ENCODE assay signal across 8 mouse cellular contexts in genomic region chr2:25402972-25403601, GRCm38 (mm10). TPM values are rescaled to one million over a fixed set of nuclear protein-coding genes. Genes with fewer than 3 reads are reported as not detected.
DNase-seq lines count a peak whose midpoint lies in the region; ATAC-seq lines count a peak whose summit lies in the region.

No protein-coding gene starts in this region.

- intact Hi-C loops in heart, postnatal 14 days (cut with DNase I) = loop anchor here (2.0 to 5.0 kb wide), 2 partner anchors 26 to 36 kb away; partner anchors contain the start of gene Uap1l1

- peak overlapping the region; percentile 73 for H3K4me2 ChIP-seq in forebrain, embryonic 14.5 days (ENCODE audit: low read length)
- peak overlapping the region; percentile 53 for H3K4me2 ChIP-seq in liver, embryonic 12.5 days
- H3K4me2 ChIP-seq in neural tube, embryonic 13.5 days = peak overlapping the region; percentile 79

- peaks cover 18% of the 10 kb centered on the region for H3K27me3 ChIP-seq in forebrain, embryonic 14.5 days (replicated peaks; ENCODE audit: control insufficient read depth, insufficient read depth, low read length)
- H3K27me3 ChIP-seq in liver, embryonic 12.5 days (replicated peaks) = peaks cover 100% of the 10 kb centered on the region
- H3K27me3 ChIP-seq in neural tube, embryonic 13.5 days = peaks cover 34% of the 10 kb centered on the region

- peaks cover 11% of the 10 kb centered on the region for H3K36me3 ChIP-seq in forebrain, embryonic 14.5 days (ENCODE audit: control insufficient read depth, insufficient read depth, low read length)
- H3K36me3 ChIP-seq in liver, embryonic 12.5 days = no peaks in the 10 kb centered on the region
- peaks cover 19% of the 10 kb centered on the region for H3K36me3 ChIP-seq in neural tube, embryonic 13.5 days

- WGBS in forebrain, embryonic 14.5 days = under 1% methylated on average over 40 of the region's 54 CpGs
- WGBS in liver, embryonic 12.5 days (ENCODE audit: insufficient replicate concordance) = 5% methylated on average over 49 of the region's 54 CpGs
- under 1% methylated on average over 54 of the region's 54 CpGs for WGBS in neural tube, embryonic 13.5 days

- peaks cover 10% of the 10 kb centered on the region for H3K4me1 ChIP-seq in forebrain, embryonic 14.5 days (ENCODE audit: control insufficient read depth, insufficient read depth, low read length)
- H3K4me1 ChIP-seq in liver, embryonic 12.5 days = peaks cover 15% of the 10 kb centered on the region
- H3K4me1 ChIP-seq in neural tube, embryonic 13.5 days (replicated peaks) = peaks cover 47% of the 10 kb centered on the region

- DNase-seq in A20 (ENCODE audit: low read depth, low spot score) = peak; percentile 88
- DNase-seq in brain, adult 2 months (ENCODE audit: low read depth, low spot score) = peak; percentile 94
- peak; percentile 93 for DNase-seq in forebrain, embryonic 14.5 days (ENCODE audit: low spot score)
- DNase-seq in heart, postnatal 14 days = peak; percentile 71 to 77
- DNase-seq in kidney, postnatal 4 days = peak; percentile 76 to 85
- peak; percentile 42 to 53 for DNase-seq in thymus, postnatal 36 days

- no peaks in the 10 kb centered on the region for H3K9me3 ChIP-seq in forebrain, embryonic 14.5 days (replicated peaks; ENCODE audit: control insufficient read depth, low read length)
- H3K9me3 ChIP-seq in liver, embryonic 12.5 days (replicated peaks) = no peaks in the 10 kb centered on the region
- H3K9me3 ChIP-seq in neural tube, embryonic 13.5 days = no peaks in the 10 kb centered on the region

- H3K9ac ChIP-seq in forebrain, embryonic 14.5 days (ENCODE audit: low read length) = peak overlapping the region; percentile 99
- no peak overlapping the region for H3K9ac ChIP-seq in liver, embryonic 12.5 days
- peak overlapping the region; percentile 99 for H3K9ac ChIP-seq in neural tube, embryonic 13.5 days

- H3K27ac ChIP-seq in forebrain, embryonic 14.5 days (ENCODE audit: low read depth, low read length) = peak overlapping the region; percentile 91
- H3K27ac ChIP-seq in liver, embryonic 12.5 days = no peak overlapping the region
- peak overlapping the region; percentile 94 for H3K27ac ChIP-seq in neural tube, embryonic 13.5 days (replicated peaks)

- peak; percentile 88 for ATAC-seq in forebrain, embryonic 14.5 days
- ATAC-seq in liver, embryonic 12.5 days = no peak
- peak; percentile 84 for ATAC-seq in neural tube, embryonic 13.5 days (ENCODE audit: low read depth)

- peak overlapping the region; percentile 95 for H3K4me3 ChIP-seq in forebrain, embryonic 14.5 days (ENCODE audit: low read depth, low read length)
- peak overlapping the region; percentile 44 for H3K4me3 ChIP-seq in liver, embryonic 12.5 days
- H3K4me3 ChIP-seq in neural tube, embryonic 13.5 days = peak overlapping the region; percentile 96

RNA-seq across cellular contexts. Expression of gene Npdc1, which starts 3.9 kb away (rescaled TPM):
- polyA plus RNA-seq in forebrain, embryonic 14.5 days (2014; fragmentation: Nextera tagmentation; extraction: Ambion mirVana) = 263 and 331 TPM in 2 replicates
- total RNA-seq in heart, postnatal 14 days (2021) = 10 to 100 TPM; 33.8 to 37.1 TPM
- 5.3 and 5.6 TPM in 2 replicates for polyA plus RNA-seq in liver, embryonic 12.5 days (2016; fragmentation: Nextera tagmentation; extraction: Ambion mirVana)
- polyA plus RNA-seq in neural tube, embryonic 13.5 days (2015; fragmentation: Nextera tagmentation; extraction: Ambion mirVana) = 359 and 403 TPM in 2 replicates

RNA-seq across cellular contexts. Expression of gene Entpd2, which starts 7.4 kb away (rescaled TPM):
- polyA plus RNA-seq in forebrain, embryonic 14.5 days (2014; fragmentation: Nextera tagmentation; extraction: Ambion mirVana) = 1.9 and 2.5 TPM in 2 replicates
- 10 to 100 TPM; 16.1 to 17.0 TPM for total RNA-seq in heart, postnatal 14 days (2021)
- polyA plus RNA-seq in liver, embryonic 12.5 days (2016; fragmentation: Nextera tagmentation; extraction: Ambion mirVana) = 0.13 and 0.19 TPM in 2 replicates
- polyA plus RNA-seq in neural tube, embryonic 13.5 days (2015; fragmentation: Nextera tagmentation; extraction: Ambion mirVana) = 11.0 and 14.8 TPM in 2 replicates

RNA-seq across cellular contexts. Expression of gene Fut7, which starts 20.0 kb away (rescaled TPM):
- polyA plus RNA-seq in forebrain, embryonic 14.5 days (2014; fragmentation: Nextera tagmentation; extraction: Ambion mirVana) = 0.21 TPM in 1 of 2 replicates, not detected in the other
- not detected for total RNA-seq in heart, postnatal 14 days (2021)
- 0.31 and 0.54 TPM in 2 replicates for polyA plus RNA-seq in liver, embryonic 12.5 days (2016; fragmentation: Nextera tagmentation; extraction: Ambion mirVana)
- 0.18 TPM in 1 of 2 replicates, not detected in the other for polyA plus RNA-seq in neural tube, embryonic 13.5 days (2015; fragmentation: Nextera tagmentation; extraction: Ambion mirVana)

RNA-seq across cellular contexts. Expression of gene Abca2, which starts 25.4 kb away (rescaled TPM):
- 6.7 and 11.9 TPM in 2 replicates for polyA plus RNA-seq in forebrain, embryonic 14.5 days (2014; fragmentation: Nextera tagmentation; extraction: Ambion mirVana)
- 10 to 100 TPM; 22.0 to 24.4 TPM for total RNA-seq in heart, postnatal 14 days (2021)
- polyA plus RNA-seq in liver, embryonic 12.5 days (2016; fragmentation: Nextera tagmentation; extraction: Ambion mirVana) = 2.8 and 3.1 TPM in 2 replicates
- polyA plus RNA-seq in neural tube, embryonic 13.5 days (2015; fragmentation: Nextera tagmentation; extraction: Ambion mirVana) = 9.8 and 10.2 TPM in 2 replicates

RNA-seq across cellular contexts. Expression of gene Sapcd2, which starts 31.0 kb away (rescaled TPM):
- polyA plus RNA-seq in forebrain, embryonic 14.5 days (2014; fragmentation: Nextera tagmentation; extraction: Ambion mirVana) = 27.8 and 28.9 TPM in 2 replicates
- 1 to 10 TPM in 1 of 2 experiments, under 1 TPM in 1; 0.88 to 1.5 TPM for total RNA-seq in heart, postnatal 14 days (2021)
- polyA plus RNA-seq in liver, embryonic 12.5 days (2016; fragmentation: Nextera tagmentation; extraction: Ambion mirVana) = 34.6 and 38.0 TPM in 2 replicates
- 9.9 and 11.3 TPM in 2 replicates for polyA plus RNA-seq in neural tube, embryonic 13.5 days (2015; fragmentation: Nextera tagmentation; extraction: Ambion mirVana)

Comparison
In these comparisons a context has a peak if more than half of its experiments do, and no peak if none do; other contexts are left out.
1. H3K4me3 ChIP-seq: peak in every context shown above with its lines; median percentile 96 in neural tube, embryonic 13.5 days; 95 in forebrain, embryonic 14.5 days; 44 in liver, embryonic 12.5 days.
2. RNA of gene Npdc1, which starts 3.9 kb away (polyA plus RNA-seq): 359 to 403 TPM in neural tube, embryonic 13.5 days and 263 to 331 TPM in forebrain, embryonic 14.5 days; 5.3 to 5.6 TPM in liver, embryonic 12.5 days; every median in the first group is over 10 times any median in the second.
3. Peak in every context shown above with its lines, with median percentiles within 50 percentile points of each other: DNase-seq and H3K4me2 ChIP-seq.